Mouse (Mus musculus) megakaryocyte, embryonic 14.5 days (primary cell): Measurements from ENCODE around the gene Actn4.

Source experiments
- FLI1 ChIP-seq: IDR thresholded peaks from 2 replicates; pipeline ENCODE4 v1.6.1; 2012; ENCODE audit warnings: low read length, inconsistent platforms, mixed read lengths
- GATA1 ChIP-seq: IDR thresholded peaks from 3 replicates; pipeline ENCODE4 v1.6.1; 2012; ENCODE audit warnings: mixed read lengths, low read length, inconsistent platforms, borderline replicate concordance

DNA sequence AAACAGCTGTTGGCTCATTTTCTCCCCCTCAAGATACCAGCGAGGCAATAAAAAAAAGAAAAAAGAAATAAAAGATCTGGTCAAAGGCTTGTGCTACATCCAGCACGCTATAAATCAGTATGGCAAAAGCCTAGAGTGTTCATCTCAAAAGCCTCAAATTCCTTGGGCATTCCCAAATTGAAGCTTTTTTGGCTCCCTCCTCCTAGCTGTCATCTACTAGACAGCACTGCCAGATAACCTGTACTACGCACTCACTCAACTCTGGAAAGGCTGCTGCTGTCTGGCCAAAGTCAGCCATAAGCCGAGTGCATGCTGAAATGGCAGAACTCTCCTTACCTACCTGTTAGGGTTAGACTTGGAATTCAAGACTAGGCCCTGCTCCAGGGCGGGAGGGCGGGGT lies 4.9 kb downstream of the Actn4 start:
- no peak for TF ChIP-seq GATA1
- TF ChIP-seq FLI1 = no peak
